Mouse (Mus musculus) kidney, postnatal 0 days (tissue): Measurements from ENCODE around the gene AC109138.7. TPM values are rescaled to one million over a fixed set of nuclear protein-coding genes. Genes with fewer than 3 reads are reported as not detected.
A peak's percentile ranks its signal among the peaks of the same experiment; 100 is the strongest.

Experiments used
- ATAC-seq: fragments of 200-750 bp; cut with Nextera tagmentation; replicated peaks from 2 replicates; pipeline ENCODE4 v1.8.0; 2017; ENCODE audit warnings: low read depth, moderate number of reproducible peaks, moderate TSS enrichment, moderate library complexity; ENCODE audit not compliant: low FRiP score
- DNase-seq: peaks from one replicate; pipeline ENCODE4 v3.0.0-alpha.2; 2016; ENCODE audit warnings: low spot score
- H3K27ac ChIP-seq: fragments of 300-500 bp; sonication (generic); 2 replicates; pipeline ENCODE4 v1.5.1; 2014; ENCODE audit warnings: mild to moderate bottlenecking
- H3K27me3 ChIP-seq: fragments of 300-500 bp; sonication (generic); 2 replicates; pipeline ENCODE4 v1.6.1; 2014; ENCODE audit warnings: low read length, mixed read lengths; ENCODE audit not compliant: insufficient read depth
- H3K36me3 ChIP-seq: fragments of 300-500 bp; sonication (generic); 2 replicates; pipeline ENCODE4 v1.6.1; 2014; ENCODE audit warnings: low read length, mixed read lengths; ENCODE audit not compliant: insufficient read depth
- H3K4me1 ChIP-seq: fragments of 300-500 bp; sonication (generic); replicated peaks from 2 replicates; pipeline ENCODE4 v1.6.1; 2014; ENCODE audit warnings: antibody characterized with exemption, low read length, mixed read lengths; ENCODE audit not compliant: insufficient read depth
- H3K4me2 ChIP-seq: fragments of 300-500 bp; sonication (generic); 2 replicates; pipeline ENCODE4 v1.6.1; 2014; ENCODE audit warnings: mild to moderate bottlenecking, low read length, moderate library complexity, mixed read lengths
- H3K4me3 ChIP-seq: fragments of 300-500 bp; sonication (generic); replicated peaks from 2 replicates; pipeline ENCODE4 v1.5.1; 2014; ENCODE audit warnings: low read depth, low read length
- H3K9ac ChIP-seq: fragments of 300-500 bp; sonication (generic); 2 replicates; pipeline ENCODE4 v1.6.1; 2014; ENCODE audit warnings: low read depth, low read length
- H3K9me3 ChIP-seq: fragments of 300-500 bp; sonication (generic); replicated peaks from 2 replicates; pipeline ENCODE4 v1.6.1; 2016; ENCODE audit warnings: low read length, inconsistent platforms, mixed read lengths
- CTCF ChIP-seq: IDR thresholded peaks from 2 replicates; pipeline ENCODE4 v1.5.1; 2016; ENCODE audit warnings: antibody characterized with exemption, low read depth, mild to moderate bottlenecking, moderate library complexity
- WGBS: fragments of 180-500 bp; shearing (Covaris S2); extraction: QIAGEN DNeasy Blood & Tissue Kit; methylation state at CpG from one replicate; pipeline ENCODE4 v1.1.7; 2014; 5-methylcytosine and 5-hydroxymethylcytosine counted together
- polyA plus RNA-seq: library from polyadenylated mRNA; unstranded; fragments of >200 nt; fragmentation: Nextera tagmentation; extraction: Ambion mirVana; gene quantifications from 2 replicates; pipeline ENCODE4 v1.2.1, GENCODE M21; 2015

AC109138.7 gene
- polyA plus RNA-seq, 1 experiment from 2014 or later = not detected

- ATAC-seq (no peak), DNase-seq (peak; percentile 91)
- TF ChIP-seq CTCF = peak; percentile 71
- peak overlapping the region; percentile 97 for H3K27ac ChIP-seq
- H3K9me3 ChIP-seq = no peaks in the 10 kb centered on the region
- no peaks in the 10 kb centered on the region for H3K27me3 ChIP-seq
- WGBS = 16% methylated on average over 14 of the region's 14 CpGs
- H3K4me1 ChIP-seq = peaks cover 44% of the 10 kb centered on the region
- no peak overlapping the region for H3K4me3 ChIP-seq
- no peaks in the 10 kb centered on the region for H3K36me3 ChIP-seq
- H3K9ac ChIP-seq = no peak overlapping the region
- H3K4me2 ChIP-seq = peak overlapping the region; percentile 95
Observed at GRCm38 (mm10) chr19:4216041-4216685, 2.0 kb downstream of the AC109138.7 start.

- no peak overlapping the region for H3K9ac ChIP-seq
- ATAC-seq = no peak
Observed at GRCm38 (mm10) chr19:4217140-4217539, 3.0 kb downstream of the AC109138.7 start.

GRCm38 (mm10) chr19:4217855-4218254, 3.7 kb downstream of the AC109138.7 start:
- Histone ChIP-seq H3K36me3 (no peaks in the 10 kb centered on the region), H3K27ac (0 out of 2 replicates have a peak overlapping the region, but pooled peaks have one; percentile 6), H3K9me3 (no peaks in the 10 kb centered on the region), H3K4me3 (no peak overlapping the region), H3K9ac (no peak overlapping the region), H3K4me1 (peaks cover 46% of the 10 kb centered on the region), H3K27me3 (no peaks in the 10 kb centered on the region), H3K4me2 (no peak overlapping the region)
- 50% methylated on average over 3 of the region's 3 CpGs for WGBS
- TF ChIP-seq CTCF = no peak
- ATAC-seq (no peak), DNase-seq (no peak)

More at GRCm38 (mm10) chr19:4217140-4217539, 3.0 kb downstream of the AC109138.7 start:
- TF ChIP-seq CTCF = no peak
- H3K4me2 ChIP-seq = peak overlapping the region; percentile 95; the same call in 1 of the 2 replicates
- peaks cover 48% of the 10 kb centered on the region for H3K4me1 ChIP-seq
- no peaks in the 10 kb centered on the region for H3K27me3 ChIP-seq
- no peak for DNase-seq
- no peak overlapping the region for H3K27ac ChIP-seq
- H3K4me3 ChIP-seq = no peak overlapping the region
- H3K9me3 ChIP-seq = no peaks in the 10 kb centered on the region
- no peaks in the 10 kb centered on the region for H3K36me3 ChIP-seq
- WGBS = 19% methylated on average over 5 of the region's 5 CpGs

GRCm38 (mm10) chr19:4218293-4218692, 4.1 kb downstream of the AC109138.7 start:
- Histone ChIP-seq H3K9ac (no peak overlapping the region), H3K9me3 (no peaks in the 10 kb centered on the region), H3K36me3 (no peaks in the 10 kb centered on the region), H3K27me3 (no peaks in the 10 kb centered on the region), H3K4me2 (no peak overlapping the region), H3K27ac (0 out of 2 replicates have a peak overlapping the region, but pooled peaks have one; percentile 6), H3K4me3 (no peak overlapping the region), H3K4me1 (peaks cover 42% of the 10 kb centered on the region)
- WGBS = 94% methylated on average over 11 of the region's 11 CpGs
- ATAC-seq (no peak), DNase-seq (no peak)
- TF ChIP-seq CTCF = no peak

- H3K9ac ChIP-seq = no peak overlapping the region
- DNase-seq (no peak), ATAC-seq (no peak)
- 86% methylated on average over 1 of the region's 1 CpGs for WGBS
- H3K27ac ChIP-seq = no peak overlapping the region
- peaks cover 42% of the 10 kb centered on the region for H3K4me1 ChIP-seq
- no peaks in the 10 kb centered on the region for H3K9me3 ChIP-seq
- H3K36me3 ChIP-seq = no peaks in the 10 kb centered on the region
- no peak for TF ChIP-seq CTCF
- H3K4me3 ChIP-seq = no peak overlapping the region
- H3K27me3 ChIP-seq = no peaks in the 10 kb centered on the region
- H3K4me2 ChIP-seq = no peak overlapping the region
Observed at GRCm38 (mm10) chr19:4218784-4219183, 4.6 kb downstream of the AC109138.7 start.

GRCm38 (mm10) chr19:4219943-4220342, 5.8 kb downstream of the AC109138.7 start:
- Histone ChIP-seq H3K4me2 (no peak overlapping the region), H3K27me3 (no peaks in the 10 kb centered on the region), H3K9ac (no peak overlapping the region), H3K9me3 (no peaks in the 10 kb centered on the region), H3K4me1 (peaks cover 42% of the 10 kb centered on the region), H3K27ac (no peak overlapping the region), H3K4me3 (no peak overlapping the region), H3K36me3 (no peaks in the 10 kb centered on the region)
- ATAC-seq = no peak
- TF ChIP-seq CTCF = no peak
- WGBS = 85% methylated on average over 6 of the region's 6 CpGs
- no peak for DNase-seq
